Mouse (Mus musculus) kidney, embryonic 14.5 days (tissue): ENCODE measurements around the gene Nav2. TPM values are rescaled to one million over a fixed set of nuclear protein-coding genes. Genes with fewer than 3 reads are reported as not detected.
A peak's percentile ranks its signal among the peaks of the same experiment; 100 is the strongest.

Source experiments
- ATAC-seq: fragments of 200-750 bp; cut with Nextera tagmentation; 2 replicates; pipeline ENCODE4 v1.8.0; 2017; ENCODE audit warnings: moderate number of reproducible peaks, mild to moderate bottlenecking, moderate TSS enrichment, moderate library complexity; ENCODE audit not compliant: low FRiP score, low TSS enrichment
- H3K27ac ChIP-seq: fragments of 300-500 bp; sonication (generic); 2 replicates; pipeline ENCODE4 v1.5.1; 2014; ENCODE audit warnings: low read depth, mild to moderate bottlenecking, low read length, moderate library complexity, mixed read lengths
- H3K27me3 ChIP-seq: fragments of 300-500 bp; sonication (generic); 2 replicates; pipeline ENCODE4 v1.6.1; 2014; ENCODE audit warnings: mild to moderate bottlenecking, low read length; ENCODE audit not compliant: control insufficient read depth, insufficient read depth
- H3K36me3 ChIP-seq: fragments of 300-500 bp; sonication (generic); 2 replicates; pipeline ENCODE4 v1.6.1; 2014; ENCODE audit warnings: low read length, mixed read lengths; ENCODE audit not compliant: control insufficient read depth, insufficient read depth
- H3K4me1 ChIP-seq: fragments of 300-500 bp; sonication (generic); 2 replicates; pipeline ENCODE4 v1.6.1; 2014; ENCODE audit warnings: low read length, mixed read lengths; ENCODE audit not compliant: control insufficient read depth, insufficient read depth
- H3K4me2 ChIP-seq: fragments of 300-500 bp; sonication (generic); replicated peaks from 2 replicates; pipeline ENCODE4 v1.6.1; 2014; ENCODE audit warnings: low read depth, mild to moderate bottlenecking, low read length
- H3K4me3 ChIP-seq: fragments of 300-500 bp; sonication (generic); 2 replicates; pipeline ENCODE4 v1.5.1; 2014; ENCODE audit warnings: mild to moderate bottlenecking, low read length
- H3K9ac ChIP-seq: fragments of 300-500 bp; sonication (generic); 2 replicates; pipeline ENCODE4 v1.6.1; 2014; ENCODE audit warnings: low read depth, mild to moderate bottlenecking, low read length, moderate library complexity
- H3K9me3 ChIP-seq: fragments of 300-500 bp; sonication (generic); 2 replicates; pipeline ENCODE4 v1.6.1; 2016; ENCODE audit warnings: low read length; ENCODE audit not compliant: control insufficient read depth
- WGBS: fragments of 180-500 bp; shearing (Covaris S2); extraction: QIAGEN DNeasy Blood & Tissue Kit; methylation state at CpG from one replicate; pipeline ENCODE4 v1.1.7; 2014; 5-methylcytosine and 5-hydroxymethylcytosine counted together
- polyA plus RNA-seq: library from polyadenylated mRNA; unstranded; fragments of >200 nt; fragmentation: Nextera tagmentation; extraction: Ambion mirVana; gene quantifications from 2 replicates; pipeline ENCODE4 v1.2.1, GENCODE M21; 2014

Gene Nav2
- polyA plus RNA-seq, 1 experiment from 2014 or later, result 49.2 TPM

GRCm38 (mm10) chr7:49014480-49014879 is 106.0 kb downstream of the Nav2 start:
- no peak for ATAC-seq
- 85% methylated on average over 10 of the region's 10 CpGs for WGBS
- H3K4me1 ChIP-seq, result peaks cover 7% of the 10 kb centered on the region; the same call in 1 of the 2 replicates

GRCm38 (mm10) chr7:49015297-49015696 is 106.8 kb downstream of the Nav2 start:
- Histone ChIP-seq H3K9me3 (no peaks in the 10 kb centered on the region), H3K4me2 (no peak overlapping the region), H3K36me3 (no peaks in the 10 kb centered on the region), H3K9ac (no peak overlapping the region), H3K27ac (no peak overlapping the region), H3K4me1 (peaks cover 7% of the 10 kb centered on the region; the same call in 1 of the 2 replicates), H3K4me3 (no peak overlapping the region), H3K27me3 (no peaks in the 10 kb centered on the region)
- no peak for ATAC-seq
- 94% methylated on average over 6 of the region's 6 CpGs for WGBS

More at GRCm38 (mm10) chr7:49014480-49014879, 106.0 kb downstream of the Nav2 start:
- Histone ChIP-seq H3K9me3 (no peaks in the 10 kb centered on the region), H3K9ac (no peak overlapping the region), H3K36me3 (no peaks in the 10 kb centered on the region), H3K4me2 (no peak overlapping the region), H3K27me3 (no peaks in the 10 kb centered on the region), H3K27ac (no peak overlapping the region), H3K4me3 (no peak overlapping the region)

- Histone ChIP-seq H3K4me1 (peaks cover 7% of the 10 kb centered on the region; the same call in 1 of the 2 replicates), H3K4me2 (no peak overlapping the region), H3K9me3 (no peaks in the 10 kb centered on the region), H3K9ac (no peak overlapping the region), H3K4me3 (no peak overlapping the region), H3K27me3 (no peaks in the 10 kb centered on the region), H3K36me3 (no peaks in the 10 kb centered on the region), H3K27ac (no peak overlapping the region)
- 58% methylated on average over 2 of the region's 2 CpGs for WGBS
- ATAC-seq, result no peak
Measured at GRCm38 (mm10) chr7:49016088-49016487, 107.6 kb downstream of the Nav2 start.

- no peaks in the 10 kb centered on the region for H3K9me3 ChIP-seq
- H3K27me3 ChIP-seq, result no peaks in the 10 kb centered on the region
- no peak overlapping the region for H3K9ac ChIP-seq
- 0 out of 2 replicates have a peak, but pooled peaks have one; percentile 13 for ATAC-seq
- H3K27ac ChIP-seq, result no peak overlapping the region
- H3K4me2 ChIP-seq, result no peak overlapping the region
- no peaks in the 10 kb centered on the region for H3K36me3 ChIP-seq
- peaks cover 7% of the 10 kb centered on the region; the same call in 1 of the 2 replicates for H3K4me1 ChIP-seq
- WGBS, result 67% methylated on average over 5 of the region's 5 CpGs
- H3K4me3 ChIP-seq, result no peak overlapping the region
Measured at GRCm38 (mm10) chr7:49017794-49018193, 109.3 kb downstream of the Nav2 start.

- Histone ChIP-seq H3K9me3 (no peaks in the 10 kb centered on the region), H3K4me3 (no peak overlapping the region), H3K4me1 (peaks cover 3% of the 10 kb centered on the region; the same call in 1 of the 2 replicates), H3K27me3 (no peaks in the 10 kb centered on the region), H3K9ac (no peak overlapping the region), H3K27ac (no peak overlapping the region), H3K36me3 (no peaks in the 10 kb centered on the region), H3K4me2 (no peak overlapping the region)
- ATAC-seq, result no peak
- WGBS, result 51% methylated on average over 7 of the region's 7 CpGs
Measured at GRCm38 (mm10) chr7:49018478-49018914, 110.0 kb downstream of the Nav2 start.

GRCm38 (mm10) chr7:49025026-49025815 is 116.7 kb downstream of the Nav2 start:
- Histone ChIP-seq H3K9ac (no peak overlapping the region), H3K9me3 (no peaks in the 10 kb centered on the region), H3K4me3 (no peak overlapping the region), H3K27me3 (no peaks in the 10 kb centered on the region), H3K4me2 (no peak overlapping the region), H3K36me3 (no peaks in the 10 kb centered on the region), H3K4me1 (no peaks in the 10 kb centered on the region), H3K27ac (no peak overlapping the region)
- ATAC-seq, result no peak
- 70% methylated on average over 8 of the region's 8 CpGs for WGBS

- Histone ChIP-seq H3K36me3 (no peaks in the 10 kb centered on the region), H3K4me1 (no peaks in the 10 kb centered on the region), H3K4me2 (no peak overlapping the region), H3K4me3 (no peak overlapping the region), H3K9ac (no peak overlapping the region), H3K9me3 (no peaks in the 10 kb centered on the region), H3K27me3 (no peaks in the 10 kb centered on the region), H3K27ac (no peak overlapping the region)
- 90% methylated on average over 3 of the region's 3 CpGs for WGBS
- ATAC-seq, result no peak
Measured at GRCm38 (mm10) chr7:49025991-49026390, 117.5 kb downstream of the Nav2 start.

GRCm38 (mm10) chr7:49026466-49026865 is 118.0 kb downstream of the Nav2 start:
- H3K4me1 ChIP-seq, result no peaks in the 10 kb centered on the region
- no peaks in the 10 kb centered on the region for H3K9me3 ChIP-seq
- no peak for ATAC-seq
- H3K4me3 ChIP-seq, result no peak overlapping the region
- no peaks in the 10 kb centered on the region for H3K27me3 ChIP-seq
- no peaks in the 10 kb centered on the region for H3K36me3 ChIP-seq
- 81% methylated on average over 5 of the region's 5 CpGs for WGBS
- H3K27ac ChIP-seq, result no peak overlapping the region
- H3K9ac ChIP-seq, result no peak overlapping the region
- H3K4me2 ChIP-seq, result no peak overlapping the region

GRCm38 (mm10) chr7:49029282-49030012 is 120.9 kb downstream of the Nav2 start:
- H3K9me3 ChIP-seq, result no peaks in the 10 kb centered on the region
- peak; percentile 57; the same call in 1 of the 2 replicates for ATAC-seq
- H3K27ac ChIP-seq, result no peak overlapping the region
- H3K9ac ChIP-seq, result no peak overlapping the region
- H3K4me3 ChIP-seq, result no peak overlapping the region
- no peaks in the 10 kb centered on the region for H3K4me1 ChIP-seq
- no peak overlapping the region for H3K4me2 ChIP-seq
- H3K27me3 ChIP-seq, result no peaks in the 10 kb centered on the region
- WGBS, result 45% methylated on average over 10 of the region's 10 CpGs
- no peaks in the 10 kb centered on the region for H3K36me3 ChIP-seq
